Mouse (Mus musculus) 3T3-L1 (cell line): ENCODE data around the gene L3hypdh.

Experiments
- DNase-seq: peaks from one replicate; pipeline ENCODE4 v3.0.0-alpha.2; 2015; ENCODE audit warnings: low read depth, low spot score

The L3hypdh gene

DNA sequence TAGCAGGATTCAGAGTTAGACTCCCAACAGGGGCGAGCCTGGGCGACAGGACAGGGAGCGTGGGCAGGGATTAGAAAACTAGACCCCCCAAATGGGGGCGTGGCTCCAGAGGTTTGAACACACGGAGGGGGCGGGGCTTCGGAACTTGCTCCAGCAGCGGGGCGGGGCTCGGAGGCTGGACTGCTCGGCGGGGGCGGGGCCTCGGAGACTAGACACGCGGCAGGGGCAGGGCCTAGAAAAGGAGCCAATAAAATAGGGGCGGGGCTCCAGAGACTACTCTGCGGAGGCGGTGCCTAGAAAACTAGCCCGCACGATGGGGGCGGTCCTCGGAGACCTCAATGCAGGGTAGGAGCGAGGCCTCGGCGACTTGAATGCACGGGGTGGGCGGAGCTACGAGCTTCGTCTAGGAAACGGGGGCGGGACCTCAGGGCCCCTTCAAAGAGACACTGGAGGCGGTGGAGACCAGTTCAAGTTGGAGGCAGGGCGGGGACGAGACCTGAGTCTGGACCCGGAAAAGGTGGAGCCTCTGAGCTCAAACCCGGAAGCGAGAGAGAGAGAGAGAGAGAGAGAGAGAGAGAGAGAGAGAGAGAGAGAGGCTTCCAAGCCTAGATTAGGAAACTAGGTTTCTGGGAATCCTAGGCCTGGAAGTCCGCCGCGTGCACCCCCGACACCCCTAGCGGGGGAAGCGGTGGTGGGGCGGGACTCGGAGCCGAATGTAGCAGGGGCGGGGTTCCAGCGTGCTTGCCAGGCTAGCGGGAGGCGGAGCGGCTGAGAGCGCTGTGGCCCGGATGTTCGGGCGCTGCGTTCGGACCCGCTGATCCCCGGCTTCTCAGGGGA is at the start of gene L3hypdh, which contains the start of gene Jkamp:
Gene L3hypdh, minus strand, starts transcription at position 111 of the 837 bp plus-strand sequence.
Gene Jkamp, plus strand, starts transcription at position 261 of the 837 bp plus-strand sequence.
- DNase-seq = peak; percentile 100

DNA sequence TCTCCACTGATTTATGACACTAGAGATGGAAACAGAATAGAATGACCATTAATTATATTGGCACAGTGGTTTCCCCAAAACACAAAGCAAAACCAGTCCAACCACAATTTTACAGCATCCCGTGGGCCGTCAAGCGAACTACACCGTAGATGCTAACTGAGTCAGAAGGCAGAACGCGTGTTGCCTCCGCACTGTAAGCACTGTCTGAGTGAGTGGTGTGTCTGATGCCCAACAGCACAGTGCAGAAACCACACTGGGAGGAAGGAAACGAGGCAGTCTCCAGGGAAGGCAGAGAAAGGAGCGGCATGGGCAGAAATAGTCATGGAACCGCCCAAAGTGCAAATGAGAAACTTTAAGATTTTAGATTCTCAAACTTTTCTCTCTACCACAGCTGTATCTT is 44.0 kb upstream of the L3hypdh start:
- DNase-seq = no peak

GRCm38 (mm10) chr12:72115686-72116345 is 30.6 kb upstream of the L3hypdh start:
- no peak for DNase-seq

DNA sequence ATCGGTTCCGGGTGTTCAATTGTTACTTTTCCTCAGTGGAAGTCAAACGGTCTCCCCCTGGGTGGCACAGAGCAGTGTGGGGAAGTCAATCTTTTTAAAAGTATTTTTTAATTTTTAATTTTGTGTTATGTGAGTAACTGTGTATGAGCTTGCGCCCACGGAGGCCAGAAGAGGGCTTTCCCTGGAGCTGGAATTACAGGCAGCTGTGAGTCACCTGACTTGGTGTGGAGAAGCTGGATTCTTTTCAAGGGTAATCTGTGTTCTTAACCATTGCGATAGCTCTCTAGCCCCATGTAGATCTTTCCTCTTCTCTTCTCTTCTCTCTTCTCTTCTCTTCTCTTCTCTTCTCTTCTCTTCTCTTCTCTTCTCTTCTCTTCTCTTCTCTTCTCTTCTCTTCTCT is 29.9 kb upstream of the L3hypdh start:
- peak; percentile 61 for DNase-seq

DNA sequence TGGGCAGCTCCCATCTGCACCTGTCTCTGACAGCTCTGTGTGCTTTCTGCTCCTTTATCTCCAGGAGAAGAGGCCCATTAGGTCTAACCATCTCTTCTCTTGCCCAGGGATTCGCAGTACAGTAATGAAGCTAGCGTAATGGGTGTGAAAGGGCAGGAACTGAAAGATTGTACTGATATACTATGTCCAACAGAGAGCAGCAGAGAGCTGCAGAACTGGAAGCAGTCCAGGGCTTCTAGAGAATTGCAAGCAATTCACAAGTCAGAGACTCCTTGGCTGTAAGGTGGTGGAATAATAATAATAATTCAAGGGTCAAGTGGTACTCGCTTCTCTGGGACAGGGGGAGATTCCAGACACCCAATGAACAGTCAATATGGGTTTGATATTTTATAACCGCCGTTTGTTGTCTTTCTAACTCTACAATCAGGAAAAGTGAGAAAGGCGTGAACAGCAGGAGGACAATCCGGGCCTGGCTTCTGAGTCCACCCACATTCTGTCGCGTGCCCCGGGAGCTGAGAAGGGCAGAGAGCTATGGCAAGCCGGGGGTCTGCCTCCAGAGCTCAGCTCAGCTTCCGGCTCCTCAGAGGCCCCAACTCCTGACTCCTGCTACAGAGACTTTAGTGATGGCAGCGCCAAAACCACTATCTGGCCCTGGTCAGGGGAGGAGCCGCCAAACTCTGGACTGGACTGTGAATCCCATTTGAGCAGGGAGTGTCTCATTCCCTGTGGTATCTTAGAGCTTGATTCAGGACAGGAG is 19.5 kb upstream of the L3hypdh start:
- peak; percentile 90 for DNase-seq

GRCm38 (mm10) chr12:72104027-72104426 is 18.8 kb upstream of the L3hypdh start:
- DNase-seq = no peak

GRCm38 (mm10) chr12:72102776-72103175 is 17.5 kb upstream of the L3hypdh start:
- DNase-seq = no peak

DNA sequence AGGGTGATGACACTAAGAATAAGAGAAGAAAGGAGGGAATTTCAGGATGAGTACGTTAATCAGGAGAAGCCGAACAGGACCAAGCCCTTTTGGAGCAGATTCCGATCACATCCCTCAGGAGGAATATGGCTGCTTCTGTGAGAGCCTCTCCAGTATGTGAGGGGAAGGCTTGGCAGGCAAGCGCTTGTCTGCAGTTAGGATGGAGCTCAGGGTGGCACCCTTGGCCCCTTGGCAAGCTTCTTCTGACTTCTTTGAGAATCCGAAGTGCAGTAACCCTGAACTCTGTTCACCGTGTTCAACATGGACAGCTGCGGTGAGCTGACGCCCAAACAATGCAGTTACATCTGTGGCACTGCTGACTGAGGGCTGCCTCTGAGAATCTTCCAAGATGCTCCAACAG is 11.7 kb upstream of the L3hypdh start:
- no peak for DNase-seq

- no peak for DNase-seq
These were observed 4.6 kb upstream of the L3hypdh start for GRCm38 (mm10) chr12:72089802-72090201.

GRCm38 (mm10) chr12:72086166-72086825 is 1.1 kb upstream of the L3hypdh start:
- no peak for DNase-seq

DNA sequence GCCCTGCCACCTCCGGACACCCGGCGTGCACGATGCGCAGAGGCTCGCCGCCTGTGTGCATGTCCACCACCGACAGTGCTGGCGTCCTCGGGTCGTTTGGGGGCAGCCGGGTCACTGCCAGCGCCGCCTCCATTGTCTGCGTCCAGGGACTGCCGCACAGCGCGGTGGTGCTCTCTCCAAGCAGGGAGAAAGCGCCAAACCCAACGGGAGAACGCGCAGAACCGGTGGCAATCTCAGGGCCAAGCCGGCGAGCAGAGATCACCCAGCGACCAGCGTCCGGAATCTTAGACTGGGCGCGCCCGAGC is 263 bp downstream of the L3hypdh start:
- DNase-seq = no peak

- peak; percentile 56 for DNase-seq
These were observed 797 bp downstream of the L3hypdh start for GRCm38 (mm10) chr12:72084261-72085023.

DNA sequence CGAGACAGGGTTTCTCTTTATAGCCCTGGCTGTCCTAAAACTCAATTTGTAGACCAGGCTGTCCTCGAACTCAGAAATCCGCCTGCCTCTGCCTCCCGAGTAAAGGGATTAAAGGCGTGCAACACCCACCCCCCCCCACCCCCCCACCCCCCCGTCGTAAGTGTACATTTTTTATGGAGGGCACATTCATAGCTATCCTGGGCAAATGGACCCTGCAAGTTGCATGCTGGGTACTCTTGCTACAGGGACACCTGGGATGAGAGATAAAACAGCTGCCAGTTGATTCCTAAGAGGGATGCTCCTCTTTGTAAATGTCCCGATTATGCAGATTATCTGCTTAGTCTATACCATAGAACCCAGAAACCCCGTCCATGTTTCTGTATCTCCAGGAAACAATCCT is 2.0 kb downstream of the L3hypdh start:
- DNase-seq = no peak

DNA sequence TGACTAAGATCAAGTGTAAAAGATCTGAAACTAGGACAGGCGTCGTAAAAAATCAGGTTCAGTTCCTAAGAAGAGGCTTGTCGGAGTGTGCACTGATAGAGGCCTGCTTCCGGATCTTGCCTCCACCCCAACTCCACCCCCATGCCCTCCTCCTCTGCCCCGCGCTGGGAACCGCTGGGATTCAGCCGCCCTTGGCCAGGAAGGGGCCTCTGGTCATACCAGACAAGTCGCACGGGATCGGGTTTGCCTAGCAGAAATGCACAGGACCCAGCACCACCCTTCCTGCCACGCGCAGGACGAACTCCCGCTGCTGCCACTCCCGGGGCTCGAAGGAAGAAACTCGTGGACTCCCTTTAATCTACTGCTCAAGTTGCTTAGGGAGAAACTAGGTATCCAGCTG is 2.9 kb downstream of the L3hypdh start:
- DNase-seq = no peak

DNA sequence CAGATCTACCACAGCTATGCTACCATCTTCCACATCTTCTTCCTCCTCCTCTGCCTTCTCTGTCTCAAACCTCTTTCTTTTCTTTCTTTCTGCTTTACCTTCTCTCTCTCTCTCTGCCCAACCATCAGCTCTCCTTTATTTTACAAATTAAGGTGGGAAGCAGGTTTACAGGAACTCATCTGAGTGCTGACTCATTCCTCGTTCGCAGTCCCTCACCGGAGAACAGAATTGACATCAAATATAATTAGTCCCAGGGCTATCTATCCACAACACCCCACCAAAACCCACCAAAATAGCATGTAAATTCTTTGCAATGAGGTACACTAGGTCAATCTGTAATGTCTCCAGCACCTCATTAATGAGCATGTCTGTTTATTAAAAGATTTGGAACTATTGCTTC is 3.3 kb downstream of the L3hypdh start:
- DNase-seq = no peak

DNA sequence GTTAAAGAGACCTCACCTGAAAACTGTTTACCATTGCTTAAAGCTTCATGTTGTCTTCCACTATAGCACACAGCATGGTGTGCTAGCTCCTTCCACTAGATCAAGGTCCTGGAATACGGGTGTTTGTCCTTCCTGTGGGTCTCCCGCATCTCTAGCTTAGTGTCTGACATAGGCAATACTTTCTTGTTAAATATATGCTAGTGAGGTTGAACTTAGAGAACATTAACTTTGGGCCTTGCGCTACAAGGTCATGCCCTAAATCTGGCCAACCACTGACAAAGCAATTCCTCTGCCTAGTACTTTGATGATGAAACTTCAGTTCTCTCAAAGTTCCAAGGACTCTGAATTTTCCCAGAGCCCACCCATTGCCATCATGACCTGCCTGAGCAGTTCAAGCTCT is 7.0 kb downstream of the L3hypdh start:
- no peak for DNase-seq

DNA sequence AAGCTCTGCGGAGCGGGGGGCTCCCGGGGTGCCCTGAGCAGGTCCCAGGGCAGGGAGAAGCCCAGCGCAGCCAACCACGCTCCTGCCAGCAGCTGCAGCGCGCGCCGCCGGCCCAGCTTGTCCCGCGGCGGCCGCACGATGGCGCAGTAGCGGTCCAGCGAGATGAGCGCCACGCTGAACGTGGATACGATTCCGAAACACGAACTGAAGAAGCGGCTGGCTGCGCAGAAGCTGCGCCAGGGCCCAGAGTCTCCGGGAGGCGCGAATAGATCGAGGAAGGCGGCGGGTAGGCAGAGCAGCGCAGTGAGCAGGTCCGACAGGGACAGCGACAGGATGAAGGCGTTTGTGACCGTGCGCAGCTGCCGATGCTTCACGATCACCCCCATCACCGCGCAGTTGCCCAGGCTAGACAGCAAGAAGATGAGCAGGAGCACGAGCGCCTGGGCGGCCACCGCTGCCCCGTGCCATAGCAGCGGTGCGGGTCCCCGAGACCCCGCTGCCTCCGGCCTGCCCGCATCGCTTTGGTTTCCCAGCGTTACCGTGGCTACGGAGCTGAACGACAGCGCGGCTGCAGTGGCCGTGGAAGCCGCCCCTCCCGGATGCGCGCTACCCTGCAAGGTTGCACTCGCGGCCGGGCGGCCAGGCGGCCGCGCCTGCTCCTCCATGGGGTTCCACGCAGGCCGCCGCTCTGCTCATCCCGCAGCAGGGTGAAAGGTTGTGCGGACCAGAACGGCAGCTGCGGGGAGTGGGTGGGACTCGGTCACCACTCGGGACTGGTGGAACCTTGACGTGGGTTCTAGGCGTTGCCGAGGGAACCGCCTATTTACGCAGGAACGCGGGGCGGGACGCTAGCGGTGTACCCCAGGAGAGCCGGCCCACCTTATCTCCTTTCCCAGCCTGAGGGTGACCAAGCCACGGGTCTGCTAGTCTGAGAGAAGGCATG is 14.6 kb downstream of the L3hypdh start, which contains the start of gene Gpr135:
Gene Gpr135, minus strand, starts transcription at position 799 of the 943 bp plus-strand sequence.
- no peak for DNase-seq

- no peak for DNase-seq
These were observed 15.5 kb downstream of the L3hypdh start for GRCm38 (mm10) chr12:72069626-72070326.

GRCm38 (mm10) chr12:72057780-72058179 is 27.5 kb downstream of the L3hypdh start:
- no peak for DNase-seq
